Mouse (Mus musculus): ENCODE measurements around the gene Ccz1.

Gene Ccz1

GRCm38 (mm10) chr5:143941588-143941987 lies 73.1 kb downstream of the Ccz1 start:
- DNase-seq (ENCODE audit: low spot score in 2 of 2), result no peak
